Mouse (Mus musculus): Measurements from ENCODE around the gene Acyp2. TPM values are rescaled to one million over a fixed set of nuclear protein-coding genes. Genes with fewer than 3 reads are reported as not detected.

The Acyp2 gene
- polyA plus RNA-seq, 1 experiment from 2014 or later: 15.8 TPM

- no peak overlapping the region for H3K4me3 ChIP-seq (ENCODE audit: low read depth, low read length)
- no peak for DNase-seq (ENCODE audit: low spot score)
- H3K36me3 ChIP-seq (ENCODE audit: control insufficient read depth, insufficient read depth, low read length): no peaks in the 10 kb centered on the region
- H3K4me2 ChIP-seq (ENCODE audit: low read depth): no peak overlapping the region
- no peaks in the 10 kb centered on the region for H3K27me3 ChIP-seq (ENCODE audit: control insufficient read depth, insufficient read depth, low read length)
- no peak overlapping the region for H3K9ac ChIP-seq (ENCODE audit: low read length)
- no peaks in the 10 kb centered on the region for H3K4me1 ChIP-seq (ENCODE audit: control insufficient read depth, insufficient read depth, low read length)
- H3K9me3 ChIP-seq (ENCODE audit: control insufficient read depth, low read length): no peaks in the 10 kb centered on the region
- no peak for ATAC-seq (ENCODE audit: insufficient read depth, low FRiP score, low TSS enrichment)
- no peak overlapping the region for H3K27ac ChIP-seq (ENCODE audit: low read depth, low read length)
Measured at GRCm38 (mm10) chr11:30612699-30613098, 36.7 kb downstream of the Acyp2 start.

DNA sequence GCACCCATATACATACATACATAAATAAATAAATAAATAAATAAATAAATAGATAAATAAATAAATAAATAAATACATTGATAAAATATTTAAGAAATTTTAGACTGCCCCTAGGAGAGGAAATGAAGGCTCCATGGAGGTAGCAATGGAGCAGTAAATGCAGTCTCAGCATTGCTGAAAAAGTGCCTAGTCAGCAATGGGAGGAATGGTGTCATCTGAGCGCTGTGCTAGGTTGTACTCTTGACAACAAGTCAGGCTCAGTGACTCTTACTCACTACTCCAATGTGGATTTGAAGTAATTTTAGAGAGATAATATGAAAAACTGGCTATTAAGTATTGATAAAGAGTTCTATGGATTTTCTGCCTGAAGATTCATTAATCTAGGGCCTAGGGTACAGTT is 40.1 kb downstream of the Acyp2 start:
- no peak for DNase-seq (ENCODE audit: low spot score)
- no peaks in the 10 kb centered on the region for H3K36me3 ChIP-seq (ENCODE audit: control insufficient read depth, insufficient read depth, low read length)
- 94% methylated on average over 1 of the region's 1 CpGs for WGBS

GRCm38 (mm10) chr11:30607587-30608518 is 41.5 kb downstream of the Acyp2 start:
- WGBS: 75% methylated on average over 3 of the region's 3 CpGs
- Histone ChIP-seq H3K4me1 (ENCODE audit: control insufficient read depth, insufficient read depth, low read length) (no peaks in the 10 kb centered on the region), H3K4me3 (ENCODE audit: low read depth, low read length) (no peak overlapping the region), H3K4me2 (ENCODE audit: low read depth) (no peak overlapping the region), H3K36me3 (ENCODE audit: control insufficient read depth, insufficient read depth, low read length) (no peaks in the 10 kb centered on the region), H3K27me3 (ENCODE audit: control insufficient read depth, insufficient read depth, low read length) (no peaks in the 10 kb centered on the region), H3K9me3 (ENCODE audit: control insufficient read depth, low read length) (no peaks in the 10 kb centered on the region), H3K27ac (ENCODE audit: low read depth, low read length) (no peak overlapping the region), H3K9ac (ENCODE audit: low read length) (no peak overlapping the region)
- DNase-seq (ENCODE audit: low spot score): no peak
- ATAC-seq (ENCODE audit: insufficient read depth, low FRiP score, low TSS enrichment): no peak

More for the DNA sequence above, 40.1 kb downstream of the Acyp2 start:
- no peak overlapping the region for H3K4me2 ChIP-seq (ENCODE audit: low read depth)
- no peaks in the 10 kb centered on the region for H3K4me1 ChIP-seq (ENCODE audit: control insufficient read depth, insufficient read depth, low read length)
- no peaks in the 10 kb centered on the region for H3K9me3 ChIP-seq (ENCODE audit: control insufficient read depth, low read length)
- no peak for ATAC-seq (ENCODE audit: insufficient read depth, low FRiP score, low TSS enrichment)
- H3K27ac ChIP-seq (ENCODE audit: low read depth, low read length): no peak overlapping the region
- no peak overlapping the region for H3K9ac ChIP-seq (ENCODE audit: low read length)
- H3K4me3 ChIP-seq (ENCODE audit: low read depth, low read length): no peak overlapping the region
- H3K27me3 ChIP-seq (ENCODE audit: control insufficient read depth, insufficient read depth, low read length): no peaks in the 10 kb centered on the region

DNA sequence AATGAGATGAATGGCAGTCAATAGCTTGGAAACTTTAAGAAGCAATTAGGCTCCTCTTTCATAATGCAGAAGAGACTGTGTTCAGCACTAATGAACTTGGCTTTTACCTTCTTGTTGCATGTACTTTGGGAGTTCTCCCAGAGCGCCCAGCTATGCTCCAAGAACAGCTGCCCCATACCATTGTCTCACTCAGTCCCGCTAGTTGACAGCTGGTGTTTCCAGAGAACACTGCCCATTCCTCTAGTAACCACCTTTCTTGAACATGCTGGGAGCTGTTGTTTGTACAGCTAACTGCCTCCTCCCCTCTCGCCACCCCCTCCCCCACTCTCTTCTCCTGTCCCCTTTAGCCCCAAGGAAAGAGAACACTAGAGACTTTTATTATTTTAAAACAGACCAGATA is 52.1 kb downstream of the Acyp2 start:
- ATAC-seq (ENCODE audit: insufficient read depth, low FRiP score, low TSS enrichment): no peak

DNA sequence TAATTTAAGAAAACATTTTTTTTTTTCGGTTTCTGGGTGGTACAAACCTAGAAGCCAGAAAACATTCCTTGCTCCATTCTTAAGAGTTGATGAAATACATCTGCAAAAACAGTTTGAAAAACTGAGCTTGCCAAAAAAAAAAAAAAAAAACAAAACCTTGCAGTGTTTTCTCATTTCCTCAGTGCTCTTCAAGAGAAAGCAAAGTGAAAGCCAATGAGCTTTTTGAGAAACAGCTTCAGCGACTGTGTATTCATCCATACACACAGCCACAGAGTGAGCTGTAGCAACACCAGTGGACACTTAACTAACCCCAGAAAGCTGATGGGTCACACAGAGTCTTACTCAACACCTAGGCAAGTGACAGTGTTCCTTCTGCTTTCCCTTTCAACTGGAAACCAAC is 69.4 kb downstream of the Acyp2 start:
- 74% methylated on average over 2 of the region's 2 CpGs for WGBS
- H3K9me3 ChIP-seq (ENCODE audit: control insufficient read depth, low read length): no peaks in the 10 kb centered on the region
- DNase-seq (ENCODE audit: low spot score) (no peak), ATAC-seq (ENCODE audit: insufficient read depth, low FRiP score, low TSS enrichment) (no peak)
- H3K27me3 ChIP-seq (ENCODE audit: control insufficient read depth, insufficient read depth, low read length): no peaks in the 10 kb centered on the region
- H3K9ac ChIP-seq (ENCODE audit: low read length): no peak overlapping the region
- no peak overlapping the region for H3K27ac ChIP-seq (ENCODE audit: low read depth, low read length)
- H3K36me3 ChIP-seq (ENCODE audit: control insufficient read depth, insufficient read depth, low read length): no peaks in the 10 kb centered on the region
- no peaks in the 10 kb centered on the region for H3K4me1 ChIP-seq (ENCODE audit: control insufficient read depth, insufficient read depth, low read length)
- no peak overlapping the region for H3K4me2 ChIP-seq (ENCODE audit: low read depth)
- H3K4me3 ChIP-seq (ENCODE audit: low read depth, low read length): no peak overlapping the region

More for the DNA sequence above, 52.1 kb downstream of the Acyp2 start:
- whole genome bisulfite sequencing: 67% methylated on average over 3 of the region's 3 CpGs
- Histone ChIP-seq H3K4me3 (ENCODE audit: low read depth, low read length) (no peak overlapping the region), H3K4me2 (ENCODE audit: low read depth) (no peak overlapping the region), H3K9me3 (ENCODE audit: control insufficient read depth, low read length) (no peaks in the 10 kb centered on the region), H3K36me3 (ENCODE audit: control insufficient read depth, insufficient read depth, low read length) (no peaks in the 10 kb centered on the region), H3K4me1 (ENCODE audit: control insufficient read depth, insufficient read depth, low read length) (no peaks in the 10 kb centered on the region), H3K9ac (ENCODE audit: low read length) (no peak overlapping the region), H3K27ac (ENCODE audit: low read depth, low read length) (no peak overlapping the region), H3K27me3 (ENCODE audit: control insufficient read depth, insufficient read depth, low read length) (no peaks in the 10 kb centered on the region)
- no peak for DNase-seq (ENCODE audit: low spot score)

- WGBS: 80% methylated on average over 2 of the region's 2 CpGs
- Histone ChIP-seq H3K27me3 (ENCODE audit: control insufficient read depth, insufficient read depth, low read length) (no peaks in the 10 kb centered on the region), H3K4me3 (ENCODE audit: low read depth, low read length) (no peak overlapping the region), H3K36me3 (ENCODE audit: control insufficient read depth, insufficient read depth, low read length) (no peaks in the 10 kb centered on the region), H3K4me2 (ENCODE audit: low read depth) (no peak overlapping the region), H3K9me3 (ENCODE audit: control insufficient read depth, low read length) (no peaks in the 10 kb centered on the region), H3K9ac (ENCODE audit: low read length) (no peak overlapping the region), H3K4me1 (ENCODE audit: control insufficient read depth, insufficient read depth, low read length) (no peaks in the 10 kb centered on the region), H3K27ac (ENCODE audit: low read depth, low read length) (no peak overlapping the region)
- no peak for ATAC-seq (ENCODE audit: insufficient read depth, low FRiP score, low TSS enrichment)
- DNase-seq (ENCODE audit: low spot score): no peak
Measured at GRCm38 (mm10) chr11:30578931-30579330, 70.5 kb downstream of the Acyp2 start.

- Histone ChIP-seq H3K4me1 (ENCODE audit: control insufficient read depth, insufficient read depth, low read length) (no peaks in the 10 kb centered on the region), H3K36me3 (ENCODE audit: control insufficient read depth, insufficient read depth, low read length) (no peaks in the 10 kb centered on the region), H3K27me3 (ENCODE audit: control insufficient read depth, insufficient read depth, low read length) (no peaks in the 10 kb centered on the region), H3K4me2 (ENCODE audit: low read depth) (no peak overlapping the region), H3K4me3 (ENCODE audit: low read depth, low read length) (no peak overlapping the region), H3K9me3 (ENCODE audit: control insufficient read depth, low read length) (no peaks in the 10 kb centered on the region), H3K9ac (ENCODE audit: low read length) (no peak overlapping the region), H3K27ac (ENCODE audit: low read depth, low read length) (no peak overlapping the region)
- no peak for DNase-seq (ENCODE audit: low spot score)
- no peak for ATAC-seq (ENCODE audit: insufficient read depth, low FRiP score, low TSS enrichment)
- WGBS: 94% methylated on average over 15 of the region's 15 CpGs
Measured at GRCm38 (mm10) chr11:30572790-30573395, 76.5 kb downstream of the Acyp2 start.

DNA sequence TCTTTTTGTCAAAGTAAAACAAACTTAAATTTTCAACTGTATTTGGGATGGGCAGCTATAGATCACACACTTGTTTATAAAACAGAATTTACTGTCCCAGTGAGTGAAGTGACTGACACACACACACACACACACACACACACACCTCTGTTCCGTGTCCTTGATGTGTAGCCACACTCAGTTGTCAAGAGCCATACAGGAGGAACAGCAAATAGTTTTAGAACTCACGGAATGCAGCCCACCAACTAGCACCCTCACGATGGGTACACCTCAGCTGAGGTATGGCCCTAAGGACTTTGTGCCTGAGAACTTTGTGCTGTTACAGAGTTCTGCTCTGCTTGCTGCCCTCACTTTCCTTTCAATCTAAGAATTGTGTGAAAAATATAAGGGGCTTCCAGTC is 78.8 kb downstream of the Acyp2 start:
- H3K27me3 ChIP-seq (ENCODE audit: control insufficient read depth, insufficient read depth, low read length): no peaks in the 10 kb centered on the region
- no peak overlapping the region for H3K4me3 ChIP-seq (ENCODE audit: low read depth, low read length)
- H3K36me3 ChIP-seq (ENCODE audit: control insufficient read depth, insufficient read depth, low read length): no peaks in the 10 kb centered on the region
- ATAC-seq (ENCODE audit: insufficient read depth, low FRiP score, low TSS enrichment) (no peak), DNase-seq (ENCODE audit: low spot score) (no peak)
- no peak overlapping the region for H3K9ac ChIP-seq (ENCODE audit: low read length)
- H3K27ac ChIP-seq (ENCODE audit: low read depth, low read length): no peak overlapping the region
- H3K4me1 ChIP-seq (ENCODE audit: control insufficient read depth, insufficient read depth, low read length): no peaks in the 10 kb centered on the region
- WGBS: 82% methylated on average over 3 of the region's 3 CpGs
- no peak overlapping the region for H3K4me2 ChIP-seq (ENCODE audit: low read depth)
- no peaks in the 10 kb centered on the region for H3K9me3 ChIP-seq (ENCODE audit: control insufficient read depth, low read length)

- Histone ChIP-seq H3K27me3 (ENCODE audit: control insufficient read depth, insufficient read depth, low read length) (no peaks in the 10 kb centered on the region), H3K36me3 (ENCODE audit: control insufficient read depth, insufficient read depth, low read length) (no peaks in the 10 kb centered on the region), H3K27ac (ENCODE audit: low read depth, low read length) (no peak overlapping the region), H3K9ac (ENCODE audit: low read length) (no peak overlapping the region), H3K4me3 (ENCODE audit: low read depth, low read length) (no peak overlapping the region), H3K9me3 (ENCODE audit: control insufficient read depth, low read length) (no peaks in the 10 kb centered on the region), H3K4me1 (ENCODE audit: control insufficient read depth, insufficient read depth, low read length) (no peaks in the 10 kb centered on the region), H3K4me2 (ENCODE audit: low read depth) (no peak overlapping the region)
- ATAC-seq (ENCODE audit: insufficient read depth, low FRiP score, low TSS enrichment) (no peak), DNase-seq (ENCODE audit: low spot score) (no peak)
- WGBS: 86% methylated on average over 1 of the region's 1 CpGs
Measured at GRCm38 (mm10) chr11:30560215-30560614, 89.2 kb downstream of the Acyp2 start.
